Mouse (Mus musculus) bone marrow macrophage, adult 2 months (primary cell): Measurements from ENCODE around the gene Shld1.

ENCODE experiments used
- CTCF ChIP-seq: IDR thresholded peaks from 2 replicates; pipeline ENCODE4 v1.5.1; 2012; ENCODE audit warnings: low read depth, mild to moderate bottlenecking, low read length, moderate library complexity
- POLR2A ChIP-seq: IDR thresholded peaks from 2 replicates; pipeline ENCODE4 v1.6.1; 2012; ENCODE audit warnings: mild to moderate bottlenecking, low read depth, low read length, borderline replicate concordance

DNA sequence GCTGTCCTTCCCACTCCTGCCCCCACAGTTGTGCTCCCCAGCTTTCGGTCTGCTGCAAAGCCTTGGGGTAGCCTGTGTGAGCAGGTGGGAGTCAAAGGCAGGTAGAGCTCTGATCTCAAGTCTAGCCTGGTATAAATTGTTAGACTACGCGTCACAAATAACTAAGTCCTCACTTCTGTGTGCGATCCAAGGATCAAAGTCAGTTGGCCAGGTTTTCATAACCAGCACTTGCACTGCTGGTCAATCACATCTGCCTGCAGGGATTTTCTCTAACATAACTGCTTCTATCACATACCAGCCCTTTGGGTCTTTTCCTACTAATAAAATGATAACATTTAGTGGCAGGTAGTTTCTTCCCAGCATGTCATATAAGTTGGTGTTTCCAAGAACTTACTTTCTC lies 14.2 kb downstream of the Shld1 start:
- TF ChIP-seq POLR2A (no peak), CTCF (no peak)
